Mouse (Mus musculus) heart, embryonic 13.5 days (tissue): Measurements from ENCODE around the gene Smg1. TPM values are rescaled to one million over a fixed set of nuclear protein-coding genes. Genes with fewer than 3 reads are reported as not detected.
A peak's percentile ranks its signal among the peaks of the same experiment; 100 is the strongest.

ENCODE experiments used
- ATAC-seq: fragments of 200-750 bp; cut with Nextera tagmentation; 2 replicates; pipeline ENCODE4 v1.8.0; 2017; ENCODE audit warnings: moderate TSS enrichment; ENCODE audit not compliant: insufficient number of reproducible peaks, low FRiP score, low TSS enrichment; ENCODE audit errors: extremely low read depth
- H3K27ac ChIP-seq: fragments of 300-500 bp; sonication (generic); replicated peaks from 2 replicates; pipeline ENCODE4 v1.5.1; 2015; ENCODE audit warnings: moderate library complexity, mild to moderate bottlenecking, inconsistent platforms
- H3K27me3 ChIP-seq: fragments of 300-500 bp; sonication (generic); replicated peaks from 2 replicates; pipeline ENCODE4 v1.6.1; 2015; ENCODE audit warnings: mild to moderate bottlenecking, inconsistent platforms
- H3K36me3 ChIP-seq: fragments of 300-500 bp; sonication (generic); 2 replicates; pipeline ENCODE4 v1.6.1; 2015; ENCODE audit warnings: mild to moderate bottlenecking, inconsistent platforms
- H3K4me1 ChIP-seq: fragments of 300-500 bp; sonication (generic); 2 replicates; pipeline ENCODE4 v1.6.1; 2015; ENCODE audit warnings: inconsistent platforms
- H3K4me2 ChIP-seq: fragments of 300-500 bp; sonication (generic); 2 replicates; pipeline ENCODE4 v1.6.1; 2015; ENCODE audit warnings: inconsistent platforms, mild to moderate bottlenecking, moderate library complexity
- H3K4me3 ChIP-seq: fragments of 300-500 bp; sonication (generic); 2 replicates; pipeline ENCODE4 v1.5.1; 2015; ENCODE audit warnings: moderate library complexity, mild to moderate bottlenecking, inconsistent platforms
- H3K9ac ChIP-seq: fragments of 300-500 bp; sonication (generic); 2 replicates; pipeline ENCODE4 v1.6.1; 2015; ENCODE audit warnings: inconsistent platforms, mild to moderate bottlenecking, moderate library complexity
- H3K9me3 ChIP-seq: fragments of 300-500 bp; sonication (generic); 2 replicates; pipeline ENCODE4 v1.6.1; 2016; ENCODE audit warnings: inconsistent platforms
- WGBS: fragments of 180-500 bp; shearing (Covaris S2); methylation state at CpG from one replicate; pipeline ENCODE4 v1.1.7; 2015; ENCODE audit warnings: mixed read lengths; 5-methylcytosine and 5-hydroxymethylcytosine counted together
- polyA plus RNA-seq: library from polyadenylated mRNA; unstranded; fragments of >200 nt; fragmentation: Nextera tagmentation; extraction: Ambion mirVana; gene quantifications from 2 replicates; pipeline ENCODE4 v1.2.1, GENCODE M21; 2015

Gene Smg1
- polyA plus RNA-seq, 1 experiment from 2014 or later = 10.1 TPM

- peaks cover 42% of the 10 kb centered on the region for H3K36me3 ChIP-seq
- no peaks in the 10 kb centered on the region for H3K27me3 ChIP-seq
- WGBS = 44% methylated on average over 4 of the region's 4 CpGs
- H3K4me1 ChIP-seq = peaks cover 36% of the 10 kb centered on the region
- no peaks in the 10 kb centered on the region for H3K9me3 ChIP-seq
- no peak overlapping the region for H3K9ac ChIP-seq
- ATAC-seq = peak; percentile 10; the same call in 1 of the 2 replicates
- H3K27ac ChIP-seq = 0 out of 2 replicates have a peak overlapping the region, but pooled peaks have one; percentile 17
- no peak overlapping the region for H3K4me2 ChIP-seq
- no peak overlapping the region for H3K4me3 ChIP-seq
These were observed 140.6 kb downstream of the Smg1 start for GRCm38 (mm10) chr7:118102678-118103461.

- H3K4me3 ChIP-seq = no peak overlapping the region
- H3K27me3 ChIP-seq = no peaks in the 10 kb centered on the region
- no peaks in the 10 kb centered on the region for H3K9me3 ChIP-seq
- H3K4me1 ChIP-seq = peaks cover 30% of the 10 kb centered on the region
- H3K4me2 ChIP-seq = no peak overlapping the region
- H3K27ac ChIP-seq = no peak overlapping the region
- H3K9ac ChIP-seq = no peak overlapping the region
- no peak for ATAC-seq
- 46% methylated on average over 4 of the region's 4 CpGs for WGBS
- peaks cover 35% of the 10 kb centered on the region for H3K36me3 ChIP-seq
These were observed 141.2 kb downstream of the Smg1 start for GRCm38 (mm10) chr7:118102231-118102630.

GRCm38 (mm10) chr7:118097615-118098014, 145.9 kb downstream of the Smg1 start:
- ATAC-seq = no peak
- no peak overlapping the region for H3K4me3 ChIP-seq
- H3K9ac ChIP-seq = no peak overlapping the region
- WGBS = 42% methylated on average over 7 of the region's 7 CpGs
- H3K4me2 ChIP-seq = no peak overlapping the region
- no peak overlapping the region for H3K27ac ChIP-seq
- H3K9me3 ChIP-seq = no peaks in the 10 kb centered on the region
- H3K36me3 ChIP-seq = no peaks in the 10 kb centered on the region
- peaks cover 7% of the 10 kb centered on the region; the same call in 1 of the 2 replicates for H3K4me1 ChIP-seq
- H3K27me3 ChIP-seq = no peaks in the 10 kb centered on the region

Other genes starting within 250 kb of the Smg1 start
- 480 and 508 TPM in 2 replicates for gene Rps15a, start 127.5 kb downstream of the Smg1 start, polyA plus RNA-seq
- 319 and 368 TPM in 2 replicates for gene Arl6ip1, start 114.0 kb downstream of the Smg1 start, polyA plus RNA-seq
- gene Syt17, start 204.6 kb upstream of the Smg1 start, polyA plus RNA-seq = 0.82 and 1.7 TPM in 2 replicates
- gene Itpripl2, start 248.3 kb upstream of the Smg1 start, polyA plus RNA-seq = 2.9 and 3.2 TPM in 2 replicates